Mouse (Mus musculus) lung, postnatal 0 days (tissue): ENCODE data around the gene Rab4b. TPM values are rescaled to one million over a fixed set of nuclear protein-coding genes. Genes with fewer than 3 reads are reported as not detected.

Source experiments
- ATAC-seq: fragments of 200-750 bp; cut with Nextera tagmentation; 2 replicates; pipeline ENCODE4 v1.8.0; 2017; ENCODE audit warnings: moderate library complexity
- DNase-seq: peaks from one replicate; pipeline ENCODE4 v3.0.0-alpha.2; 2016; ENCODE audit warnings: low spot score
- H3K27ac ChIP-seq: fragments of 300-500 bp; sonication (generic); 2 replicates; pipeline ENCODE4 v1.5.1; 2014; ENCODE audit warnings: antibody characterized with exemption, mild to moderate bottlenecking, low read length, mixed read lengths
- H3K27me3 ChIP-seq: fragments of 300-500 bp; sonication (generic); replicated peaks from 2 replicates; pipeline ENCODE4 v1.6.1; 2014; ENCODE audit warnings: low read length, mixed read lengths; ENCODE audit not compliant: insufficient read depth
- H3K36me3 ChIP-seq: fragments of 300-500 bp; sonication (generic); 2 replicates; pipeline ENCODE4 v1.6.1; 2014; ENCODE audit warnings: low read length, mixed read lengths; ENCODE audit not compliant: insufficient read depth
- H3K4me1 ChIP-seq: fragments of 300-500 bp; sonication (generic); 2 replicates; pipeline ENCODE4 v1.6.1; 2014; ENCODE audit warnings: antibody characterized with exemption, low read depth, low read length, mixed read lengths; ENCODE audit not compliant: insufficient read depth
- H3K4me2 ChIP-seq: fragments of 300-500 bp; sonication (generic); replicated peaks from 2 replicates; pipeline ENCODE4 v1.6.1; 2014; ENCODE audit warnings: low read depth, mild to moderate bottlenecking, low read length, moderate library complexity, mixed read lengths
- H3K4me3 ChIP-seq: fragments of 300-500 bp; sonication (generic); 2 replicates; pipeline ENCODE4 v1.5.1; 2014; ENCODE audit warnings: low read depth, low read length
- H3K9ac ChIP-seq: fragments of 300-500 bp; sonication (generic); replicated peaks from 2 replicates; pipeline ENCODE4 v1.6.1; 2014; ENCODE audit warnings: low read depth, mild to moderate bottlenecking
- H3K9me3 ChIP-seq: fragments of 300-500 bp; sonication (generic); 2 replicates; pipeline ENCODE4 v1.6.1; 2016; ENCODE audit warnings: low read length, mixed read lengths
- CTCF ChIP-seq: IDR thresholded peaks from 2 replicates; pipeline ENCODE4 v1.5.1; 2016; ENCODE audit warnings: antibody characterized with exemption, mild to moderate bottlenecking
- EP300 ChIP-seq: IDR thresholded peaks from 2 replicates; pipeline ENCODE4 v1.6.1; 2016; ENCODE audit warnings: antibody characterized with exemption, mild to moderate bottlenecking, control low read depth
- WGBS: fragments of 180-500 bp; shearing (Covaris S2); extraction: QIAGEN DNeasy Blood & Tissue Kit; methylation state at CpG from one replicate; pipeline ENCODE4 v1.1.7; 2014; 5-methylcytosine and 5-hydroxymethylcytosine counted together
- polyA plus RNA-seq: library from polyadenylated mRNA; unstranded; fragments of >200 nt; fragmentation: Nextera tagmentation; extraction: Ambion mirVana; gene quantifications from 2 replicates; pipeline ENCODE4 v1.2.1, GENCODE M21; 2015

Rab4b gene
- polyA plus RNA-seq, 1 experiment from 2014 or later, result 82.3 TPM

DNA sequence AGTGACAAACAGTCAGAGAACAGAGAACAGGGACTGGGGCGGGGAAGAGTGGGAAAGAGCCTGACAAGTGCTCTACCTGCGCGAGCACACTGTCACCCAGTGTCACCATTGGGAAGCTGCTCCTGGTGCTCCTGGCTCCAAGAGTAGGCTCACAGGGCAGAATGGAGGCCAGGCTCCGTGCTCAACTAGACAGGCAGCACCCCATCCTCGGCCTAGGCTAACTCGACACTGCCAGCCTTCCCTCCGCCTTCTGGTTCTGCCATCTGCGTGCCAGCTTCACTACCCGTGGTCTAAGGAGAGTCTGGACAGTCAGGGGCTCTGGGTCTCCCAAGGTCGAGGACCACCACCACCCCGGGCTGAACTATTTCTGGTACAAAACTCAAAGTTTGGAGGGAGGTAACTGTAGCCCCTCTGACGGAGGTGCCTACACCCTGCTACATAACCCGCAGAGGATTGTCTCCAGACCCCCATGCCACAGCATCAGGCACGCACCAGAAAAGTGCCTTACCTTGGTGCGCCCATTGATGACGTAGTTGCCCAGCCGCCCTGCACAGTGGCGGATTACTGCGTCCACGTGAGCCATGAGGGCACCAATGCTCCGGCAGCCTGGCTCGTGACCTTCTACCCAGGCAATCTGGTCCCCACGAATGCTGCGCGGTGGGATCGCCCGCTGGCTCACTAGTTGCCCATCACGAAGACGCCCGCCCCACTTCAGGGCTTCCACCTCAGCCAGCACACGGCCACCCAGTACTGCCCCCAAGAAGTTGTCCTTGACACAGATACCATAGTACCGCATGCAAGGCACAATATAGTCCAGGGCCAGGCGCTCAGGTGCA, 14.4 kb downstream of the Rab4b start:
- Histone ChIP-seq H3K4me2 (peak overlapping the region; percentile 73), H3K9ac (no peak overlapping the region), H3K4me1 (peaks cover 40% of the 10 kb centered on the region; the same call in 1 of the 2 replicates), H3K27ac (no peak overlapping the region; the same call in 1 of the 2 replicates), H3K4me3 (no peak overlapping the region), H3K9me3 (no peaks in the 10 kb centered on the region), H3K27me3 (no peaks in the 10 kb centered on the region), H3K36me3 (0 out of 2 replicates have a peak, but pooled peaks cover 2% of the 10 kb centered on the region)
- no peak for TF ChIP-seq CTCF
- no peak for TF ChIP-seq EP300
- no peak for ATAC-seq
- DNase-seq, result no peak
- 80% methylated on average over 33 of the region's 33 CpGs for WGBS

DNA sequence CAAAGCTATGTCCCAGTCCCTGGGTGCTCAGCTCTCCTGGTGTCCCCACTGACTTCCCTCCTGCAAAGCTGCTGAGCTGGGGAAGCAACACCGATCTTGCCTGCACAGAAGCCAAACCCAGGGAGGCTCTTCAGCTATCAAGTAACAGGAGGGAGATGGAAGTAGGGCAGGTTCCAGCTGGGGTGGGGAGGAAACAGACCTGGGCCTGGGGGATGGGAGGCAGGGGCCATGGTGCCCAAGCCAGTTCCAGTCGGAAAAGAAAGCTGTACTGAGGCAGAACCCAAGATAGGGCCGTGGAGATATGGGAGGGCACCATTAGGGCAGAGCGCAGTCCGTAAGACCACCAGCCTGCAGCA, 15.3 kb downstream of the Rab4b start:
- H3K9me3 ChIP-seq, result no peaks in the 10 kb centered on the region
- no peak overlapping the region for H3K9ac ChIP-seq
- no peak for TF ChIP-seq EP300
- TF ChIP-seq CTCF, result no peak
- H3K4me3 ChIP-seq, result peak overlapping the region; percentile 8; the same call in 1 of the 2 replicates
- peaks cover 9% of the 10 kb centered on the region; the same call in 1 of the 2 replicates for H3K36me3 ChIP-seq
- peak overlapping the region; percentile 73 for H3K4me2 ChIP-seq
- peaks cover 40% of the 10 kb centered on the region; the same call in 1 of the 2 replicates for H3K4me1 ChIP-seq
- H3K27me3 ChIP-seq, result no peaks in the 10 kb centered on the region
- DNase-seq (no peak), ATAC-seq (no peak)
- peak overlapping the region; percentile 43; the same call in 1 of the 2 replicates for H3K27ac ChIP-seq
- WGBS, result 67% methylated on average over 5 of the region's 5 CpGs

DNA sequence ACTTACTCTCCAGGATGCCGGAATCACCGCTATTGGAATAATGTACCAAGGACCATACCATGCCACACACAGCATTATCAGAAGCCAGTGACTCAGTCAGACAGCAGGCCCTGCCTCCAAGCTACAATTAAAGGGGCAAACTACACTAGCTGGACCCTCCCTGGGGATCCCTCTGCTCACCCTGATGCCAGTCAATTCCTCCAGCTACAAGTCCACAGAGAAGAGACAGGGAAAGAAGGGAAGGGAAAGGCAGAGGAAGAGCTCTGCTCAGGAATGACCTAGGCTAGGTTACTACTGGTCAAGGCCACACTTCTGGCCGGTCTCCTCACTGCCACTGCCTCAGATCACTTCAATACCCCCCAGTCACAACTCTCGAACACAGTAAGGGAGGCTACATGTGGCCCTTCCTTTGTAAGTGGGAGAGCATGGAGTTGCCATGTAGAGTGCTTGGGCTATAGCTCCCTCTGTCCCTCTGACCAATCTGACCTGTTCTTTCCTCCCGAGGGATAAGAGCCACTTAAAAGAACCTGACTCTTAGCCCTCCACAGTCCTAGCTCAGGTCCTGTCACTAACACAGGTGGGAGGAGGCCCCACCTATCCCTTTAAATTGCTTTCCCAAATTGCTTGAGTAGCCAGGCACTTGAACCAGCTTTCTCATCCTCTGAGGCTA, 15.8 kb downstream of the Rab4b start:
- Histone ChIP-seq H3K4me3 (peak overlapping the region; percentile 8; the same call in 1 of the 2 replicates), H3K4me2 (peak overlapping the region; percentile 73), H3K27me3 (no peaks in the 10 kb centered on the region), H3K27ac (peak overlapping the region; percentile 43), H3K9me3 (no peaks in the 10 kb centered on the region), H3K9ac (no peak overlapping the region), H3K4me1 (peaks cover 40% of the 10 kb centered on the region; the same call in 1 of the 2 replicates), H3K36me3 (peaks cover 15% of the 10 kb centered on the region; the same call in 1 of the 2 replicates)
- ATAC-seq (no peak), DNase-seq (peak; percentile 54)
- 61% methylated on average over 5 of the region's 5 CpGs for WGBS
- no peak for TF ChIP-seq EP300
- TF ChIP-seq CTCF, result no peak

DNA sequence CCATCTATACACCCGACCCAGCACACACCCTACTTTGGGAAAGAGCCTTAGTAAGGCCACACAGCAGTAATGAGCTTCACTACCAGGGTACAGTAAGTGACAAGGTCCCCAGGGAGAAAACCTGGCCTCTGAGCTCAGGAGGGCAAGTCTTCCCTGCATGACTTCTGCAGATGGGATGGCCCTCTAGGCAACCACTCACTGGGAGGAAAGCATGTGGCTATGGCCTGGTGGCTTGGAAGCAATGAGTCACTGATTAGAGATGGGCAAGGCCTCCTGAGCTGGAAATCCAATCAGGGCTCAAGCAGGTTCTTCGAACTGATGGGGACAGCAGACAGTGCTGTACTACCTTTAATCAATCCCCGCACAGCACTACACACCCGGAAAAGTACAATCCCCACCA, 17.0 kb downstream of the Rab4b start:
- H3K36me3 ChIP-seq, result peaks cover 18% of the 10 kb centered on the region; the same call in 1 of the 2 replicates
- no peak for ATAC-seq

DNA sequence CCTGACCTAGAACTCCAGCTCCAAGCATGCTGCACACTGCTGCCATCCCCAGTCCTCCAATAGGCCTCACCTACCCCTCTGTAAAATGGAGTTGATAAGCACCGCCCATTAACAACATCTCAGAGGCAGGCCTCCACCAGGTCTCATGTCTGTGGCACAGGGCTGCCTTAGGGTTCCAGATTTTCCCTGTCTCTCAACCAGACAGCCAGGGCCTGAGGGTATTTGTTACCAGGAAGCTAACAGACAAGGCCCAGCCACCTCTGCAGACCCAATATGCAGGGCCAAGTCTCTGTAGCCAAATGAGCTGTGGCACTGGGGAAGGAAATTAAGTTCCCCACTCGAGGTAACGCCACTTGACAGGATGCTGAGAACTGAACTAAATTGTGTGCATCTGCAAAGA, 17.8 kb downstream of the Rab4b start:
- Histone ChIP-seq H3K27me3 (no peaks in the 10 kb centered on the region), H3K4me2 (no peak overlapping the region), H3K36me3 (peaks cover 18% of the 10 kb centered on the region; the same call in 1 of the 2 replicates), H3K9me3 (no peaks in the 10 kb centered on the region), H3K4me3 (no peak overlapping the region), H3K27ac (peak overlapping the region; percentile 65; the same call in 1 of the 2 replicates), H3K4me1 (peaks cover 36% of the 10 kb centered on the region; the same call in 1 of the 2 replicates), H3K9ac (no peak overlapping the region)
- DNase-seq (no peak), ATAC-seq (no peak)
- WGBS, result 76% methylated on average over 3 of the region's 3 CpGs
- no peak for TF ChIP-seq CTCF
- TF ChIP-seq EP300, result no peak

More for the DNA sequence above, 17.0 kb downstream of the Rab4b start:
- Histone ChIP-seq H3K27me3 (no peaks in the 10 kb centered on the region), H3K4me1 (peaks cover 36% of the 10 kb centered on the region; the same call in 1 of the 2 replicates), H3K4me3 (no peak overlapping the region), H3K4me2 (no peak overlapping the region), H3K9me3 (no peaks in the 10 kb centered on the region), H3K9ac (no peak overlapping the region), H3K27ac (no peak overlapping the region)
- no peak for TF ChIP-seq EP300
- TF ChIP-seq CTCF, result no peak
- WGBS, result 82% methylated on average over 4 of the region's 4 CpGs
- no peak for DNase-seq

DNA sequence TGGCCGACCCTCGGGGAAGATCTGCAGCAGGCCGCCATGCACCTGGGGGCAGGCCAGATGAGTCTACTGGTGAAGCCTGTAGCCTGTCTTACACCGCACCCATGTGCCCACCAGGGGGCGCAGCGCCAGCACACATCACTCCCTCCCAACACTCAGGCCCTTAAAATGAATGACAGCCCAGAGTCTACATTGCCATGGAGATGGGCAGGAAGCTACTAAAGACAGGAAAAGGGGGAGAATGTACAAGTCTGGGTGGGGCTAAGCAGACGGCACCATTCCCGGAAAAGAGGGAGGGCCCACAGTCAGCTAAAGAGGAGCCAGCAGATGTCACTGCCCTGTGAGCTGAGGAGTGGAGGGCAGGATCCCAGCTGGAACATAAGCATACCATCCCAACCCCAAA, 18.8 kb downstream of the Rab4b start:
- Histone ChIP-seq H3K4me2 (no peak overlapping the region; the same call in 1 of the 2 replicates), H3K36me3 (peaks cover 18% of the 10 kb centered on the region; the same call in 1 of the 2 replicates), H3K4me3 (no peak overlapping the region), H3K27me3 (no peaks in the 10 kb centered on the region), H3K9me3 (no peaks in the 10 kb centered on the region), H3K4me1 (peaks cover 29% of the 10 kb centered on the region; the same call in 1 of the 2 replicates), H3K9ac (no peak overlapping the region), H3K27ac (peak overlapping the region; percentile 65)
- ATAC-seq (peak; percentile 95), DNase-seq (peak; percentile 98)
- TF ChIP-seq CTCF (peak; percentile 99), EP300 (peak; percentile 86)
- 7% methylated on average over 8 of the region's 8 CpGs for WGBS
